Mouse (Mus musculus) kidney, postnatal 10 days (tissue): ENCODE data around the gene Frmd4b.

Experiments
- DNase-seq: peaks from one replicate; pipeline ENCODE4 v3.0.0; 2021; ENCODE audit warnings: mixed read lengths

Gene Frmd4b

GRCm38 (mm10) chr6:97308562-97308961, 308.8 kb downstream of the Frmd4b start:
- DNase-seq: no peak

DNA sequence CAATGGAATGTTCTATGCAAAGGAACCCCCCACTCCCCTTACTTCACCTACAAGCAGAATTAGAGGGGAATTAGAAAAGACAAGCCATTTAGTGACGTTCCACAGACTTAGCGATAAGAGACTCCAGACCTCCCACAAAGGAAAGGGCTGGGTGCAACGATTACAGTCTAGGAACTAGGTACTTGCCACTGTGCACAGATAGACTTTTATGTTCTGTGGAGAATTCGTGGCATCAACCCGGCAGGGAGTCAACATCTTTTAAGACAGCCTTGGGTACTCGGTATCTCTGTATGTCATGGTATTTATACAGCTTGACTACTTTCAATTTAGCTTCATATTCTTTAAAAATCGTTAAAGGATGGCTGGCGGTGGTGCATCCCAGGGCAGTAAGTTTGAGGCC, 310.1 kb downstream of the Frmd4b start:
- DNase-seq: no peak

DNA sequence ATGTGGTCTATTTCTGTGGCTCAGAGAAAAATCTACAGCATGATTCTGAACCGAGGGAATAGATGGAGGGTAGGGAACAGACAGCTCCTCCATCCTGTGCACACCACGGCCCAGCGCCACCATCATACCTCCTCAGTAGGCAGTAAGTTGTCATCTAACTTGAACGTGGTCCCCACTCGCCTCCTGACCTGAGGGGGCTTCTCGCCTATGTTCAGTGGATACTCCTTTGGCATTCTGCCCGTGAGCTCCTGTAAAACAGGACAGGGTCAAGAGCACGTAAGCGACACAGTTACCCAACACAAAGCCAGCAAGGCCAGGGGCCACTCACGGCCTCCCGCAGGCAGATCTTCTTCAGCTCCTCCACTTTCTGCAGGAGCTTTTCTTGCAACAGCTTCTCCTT, 311.0 kb downstream of the Frmd4b start:
- no peak for DNase-seq

GRCm38 (mm10) chr6:97305491-97305890, 311.9 kb downstream of the Frmd4b start:
- no peak for DNase-seq

DNA sequence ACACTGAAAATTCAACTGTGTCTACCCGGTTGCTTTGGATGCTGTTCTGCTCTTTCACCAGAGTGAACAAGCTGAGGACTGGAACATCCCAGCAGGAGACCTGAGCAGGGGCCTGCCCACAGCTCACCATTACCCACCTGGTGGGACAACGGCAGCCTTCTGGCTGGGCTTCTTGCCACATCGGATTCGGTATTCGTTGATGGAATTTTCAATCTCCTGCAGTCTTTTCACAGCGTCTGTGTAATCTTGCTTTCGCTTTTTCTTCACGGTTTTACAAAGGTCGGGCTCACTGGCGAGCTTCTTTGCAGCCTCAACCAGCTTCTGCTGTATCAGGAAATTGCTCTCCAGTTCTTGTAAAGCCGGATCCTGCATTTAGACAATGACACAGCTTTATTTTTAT, 312.3 kb downstream of the Frmd4b start:
- no peak for DNase-seq

- no peak for DNase-seq
Measured at GRCm38 (mm10) chr6:97303277-97304109, 313.8 kb downstream of the Frmd4b start.

DNA sequence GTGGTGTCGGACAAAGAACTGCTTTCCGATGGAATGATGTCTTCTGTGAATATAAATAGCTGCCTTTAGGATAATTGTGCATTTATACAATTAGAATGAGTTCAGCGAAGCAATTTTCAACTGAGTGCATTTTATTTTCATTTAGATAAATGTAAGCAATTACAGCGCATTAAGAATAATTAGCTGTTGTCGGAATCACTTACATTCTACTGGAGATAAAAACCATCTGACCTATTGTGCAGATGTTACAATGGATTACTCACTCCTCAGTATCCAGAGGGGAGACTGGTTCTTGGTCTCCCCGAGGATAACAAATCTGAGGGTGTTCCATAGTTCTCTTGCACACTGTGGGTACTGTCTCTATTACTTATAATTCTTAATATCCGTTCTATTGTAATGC, 315.0 kb downstream of the Frmd4b start:
- DNase-seq: no peak

- no peak for DNase-seq
Measured at GRCm38 (mm10) chr6:97300659-97301058, 316.7 kb downstream of the Frmd4b start.

DNA sequence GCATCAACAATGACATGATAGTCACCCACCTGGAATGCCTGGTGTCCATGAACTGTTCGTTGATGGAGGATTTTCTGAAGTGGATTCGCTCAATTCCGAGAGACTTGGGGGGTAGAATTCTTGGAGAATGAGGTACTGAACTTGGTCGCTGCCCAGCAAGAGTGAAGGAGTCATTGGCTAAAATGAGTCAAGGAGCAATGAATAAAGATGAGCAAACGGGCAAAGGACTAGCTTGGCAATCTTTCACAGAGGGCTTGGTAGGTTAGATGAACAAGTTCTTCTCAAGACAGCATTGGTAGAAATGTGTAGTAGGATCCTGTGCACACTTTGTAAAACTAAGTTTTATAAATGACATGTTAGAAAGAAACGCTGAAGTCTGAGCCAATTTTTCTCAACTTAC, 317.2 kb downstream of the Frmd4b start:
- no peak for DNase-seq

DNA sequence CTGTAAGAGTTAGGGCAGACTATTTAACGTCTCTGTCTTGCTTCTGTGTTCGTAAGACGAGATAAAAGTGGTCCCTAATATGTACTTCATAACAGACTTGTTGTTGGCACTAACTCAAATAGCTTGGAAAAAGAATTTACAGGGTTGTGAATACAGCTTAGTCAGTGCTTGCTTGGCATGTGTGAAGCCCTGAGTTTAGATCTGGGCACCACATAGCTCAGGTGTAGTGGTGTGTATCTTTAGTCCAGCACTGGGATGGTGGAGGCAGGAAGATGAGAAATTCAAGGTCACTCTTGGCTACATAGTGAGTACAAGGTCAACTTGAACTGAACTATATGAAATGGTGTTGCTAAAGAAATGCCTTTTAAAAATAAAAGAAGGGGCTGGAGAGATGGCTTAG, 320.2 kb downstream of the Frmd4b start:
- no peak for DNase-seq

DNA sequence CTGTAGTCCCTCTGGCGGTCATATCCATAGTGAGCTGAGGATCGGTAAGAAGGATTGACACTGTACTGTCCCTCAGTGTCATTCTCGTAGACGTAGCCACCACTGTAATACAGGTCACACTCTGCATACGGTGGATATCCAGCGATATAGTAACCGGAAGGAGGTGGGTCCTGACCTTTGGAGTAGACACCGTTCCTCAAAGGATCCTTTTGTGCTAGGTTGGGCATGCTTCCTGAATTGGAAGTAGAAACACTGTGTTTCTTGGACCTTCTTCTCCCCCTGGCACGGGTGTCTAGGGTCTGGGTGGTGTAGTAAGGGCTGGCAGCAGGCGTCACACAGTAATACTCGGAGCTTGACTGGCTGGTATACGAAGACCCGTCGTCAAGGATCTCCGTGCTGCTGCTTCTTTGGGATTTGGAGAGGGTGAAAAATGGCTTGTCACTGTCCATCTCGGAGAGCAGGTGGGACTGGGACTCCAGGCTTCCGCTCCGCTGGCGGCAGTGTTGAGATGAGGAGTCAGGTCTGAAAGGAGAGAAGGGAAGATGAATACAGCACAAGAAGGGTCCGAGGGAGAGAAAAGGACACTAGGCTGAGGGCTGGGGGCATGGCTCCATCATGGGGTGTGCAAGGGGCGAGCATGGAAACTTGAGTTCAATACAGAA, 321.3 kb downstream of the Frmd4b start:
- DNase-seq: no peak

DNA sequence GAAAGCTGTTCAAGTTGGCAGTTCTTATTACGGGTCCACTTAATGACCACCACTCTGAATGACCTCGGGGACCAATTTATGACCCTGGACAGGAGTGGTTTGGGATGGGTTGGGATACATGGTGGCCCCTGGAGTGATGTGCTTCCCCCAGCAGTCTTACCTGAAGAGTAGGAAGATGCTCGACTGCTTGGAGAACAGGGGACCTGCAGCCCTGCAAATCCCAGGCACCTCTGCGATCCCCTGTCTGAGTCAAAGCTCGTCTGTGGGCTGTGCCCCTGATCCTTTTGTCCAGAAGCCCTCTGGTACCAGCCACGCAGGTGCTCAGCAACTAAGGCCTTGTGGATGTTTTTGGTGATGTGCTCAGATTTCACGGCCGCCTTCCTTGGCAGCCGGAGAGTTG, 321.9 kb downstream of the Frmd4b start:
- DNase-seq: no peak

GRCm38 (mm10) chr6:97293667-97294569, 323.4 kb downstream of the Frmd4b start:
- DNase-seq: no peak

DNA sequence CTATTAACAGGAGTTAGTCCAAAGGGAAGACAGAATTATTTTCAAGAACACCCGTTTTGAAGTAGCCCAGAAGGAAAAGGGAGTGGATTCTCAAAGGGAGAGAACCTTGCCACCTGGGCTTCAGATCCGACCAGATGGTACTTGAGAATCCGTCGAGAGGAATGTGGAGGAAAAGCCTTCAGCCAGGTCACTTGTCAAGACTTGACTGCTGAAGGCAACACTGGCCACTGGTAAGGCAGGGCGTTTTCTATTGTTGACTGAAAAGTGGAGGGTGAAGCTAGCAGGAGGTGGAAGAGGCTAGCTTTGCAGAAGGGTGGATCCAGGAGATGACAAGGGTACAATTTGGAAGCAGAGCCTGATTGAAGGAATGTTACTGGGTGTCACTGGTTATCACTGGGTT, 324.4 kb downstream of the Frmd4b start:
- DNase-seq: no peak

DNA sequence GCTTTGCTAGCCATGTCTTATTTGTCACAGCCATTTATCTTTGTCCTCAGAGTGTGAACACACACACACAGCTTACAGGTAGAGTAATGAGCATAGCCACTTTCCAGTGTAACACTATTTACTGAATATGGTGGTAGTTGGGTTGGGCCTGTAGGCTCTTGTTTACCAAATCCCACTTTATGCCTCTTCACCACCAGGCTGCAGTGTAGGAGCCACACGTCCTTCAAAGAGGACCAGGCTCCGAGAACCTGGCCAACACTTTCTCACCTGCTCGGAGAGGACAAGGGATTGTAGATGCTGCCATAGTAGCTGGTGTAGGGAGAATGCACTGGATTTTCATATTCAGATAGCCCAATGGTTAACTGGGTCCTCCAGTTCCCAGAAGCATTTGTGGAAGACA, 325.2 kb downstream of the Frmd4b start:
- DNase-seq: no peak

GRCm38 (mm10) chr6:97291159-97291908, 326.0 kb downstream of the Frmd4b start:
- DNase-seq: no peak

DNA sequence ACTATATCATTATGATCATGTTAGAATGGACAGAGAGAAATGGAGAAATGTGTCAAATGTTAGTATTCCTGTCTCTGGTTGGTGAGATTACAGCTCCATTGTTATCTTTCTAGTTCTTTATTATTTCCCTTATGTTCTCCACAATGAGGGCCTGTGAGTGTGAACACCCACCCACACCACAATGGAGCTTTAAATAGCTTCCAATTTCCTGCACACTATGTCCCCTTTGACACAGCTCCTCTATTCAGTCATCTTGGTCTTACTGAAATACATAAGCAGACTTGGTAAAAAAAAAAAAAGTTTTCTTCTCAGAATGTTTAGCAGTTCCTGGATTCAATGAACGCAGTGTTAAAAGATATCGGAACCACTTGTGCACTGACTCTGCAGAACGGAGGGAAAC, 326.7 kb downstream of the Frmd4b start:
- DNase-seq: no peak

- DNase-seq: no peak
Measured at GRCm38 (mm10) chr6:97289838-97290237, 327.5 kb downstream of the Frmd4b start.

GRCm38 (mm10) chr6:97289316-97289820, 328.0 kb downstream of the Frmd4b start:
- no peak for DNase-seq

DNA sequence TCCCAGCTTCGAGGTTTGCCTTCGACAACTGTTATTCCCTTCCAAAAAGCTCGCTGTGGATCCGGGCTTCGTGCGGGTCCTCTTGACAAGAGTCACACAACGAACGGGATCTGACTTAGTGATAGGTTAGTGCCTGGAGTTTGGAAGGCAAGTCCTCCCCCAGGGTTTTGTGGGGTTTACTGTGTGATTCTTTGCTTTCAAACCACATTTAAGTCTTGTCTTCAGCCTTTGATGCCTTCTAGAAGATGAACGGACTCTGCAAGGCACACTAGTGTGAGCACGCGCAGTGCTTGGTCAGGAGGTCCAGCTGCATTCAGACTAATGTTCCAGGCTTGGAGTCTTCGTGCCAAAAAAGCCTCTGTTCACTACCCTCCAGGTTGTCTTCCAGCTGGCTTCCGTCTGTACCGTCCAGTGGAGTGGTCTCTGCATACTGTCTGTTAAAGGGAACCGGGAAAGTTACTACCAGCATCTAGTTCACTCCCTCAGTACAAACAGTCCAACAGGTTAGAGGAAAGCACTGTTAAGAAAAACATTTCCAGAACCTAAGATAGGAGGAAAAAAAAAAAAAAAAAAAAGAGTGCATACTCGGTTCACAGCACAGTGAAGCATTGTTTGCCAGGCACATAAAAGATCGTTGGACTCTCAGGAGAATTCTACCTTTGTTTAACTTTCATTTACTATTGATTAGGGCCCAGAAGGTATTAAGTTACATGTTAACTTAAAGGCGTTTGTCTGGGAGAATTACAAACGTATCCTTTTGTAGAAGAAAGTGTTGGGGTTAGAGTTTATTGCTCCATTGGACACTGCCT, 329.1 kb downstream of the Frmd4b start:
- no peak for DNase-seq

- DNase-seq: no peak
Measured at GRCm38 (mm10) chr6:97286332-97286731, 331.0 kb downstream of the Frmd4b start.

DNA sequence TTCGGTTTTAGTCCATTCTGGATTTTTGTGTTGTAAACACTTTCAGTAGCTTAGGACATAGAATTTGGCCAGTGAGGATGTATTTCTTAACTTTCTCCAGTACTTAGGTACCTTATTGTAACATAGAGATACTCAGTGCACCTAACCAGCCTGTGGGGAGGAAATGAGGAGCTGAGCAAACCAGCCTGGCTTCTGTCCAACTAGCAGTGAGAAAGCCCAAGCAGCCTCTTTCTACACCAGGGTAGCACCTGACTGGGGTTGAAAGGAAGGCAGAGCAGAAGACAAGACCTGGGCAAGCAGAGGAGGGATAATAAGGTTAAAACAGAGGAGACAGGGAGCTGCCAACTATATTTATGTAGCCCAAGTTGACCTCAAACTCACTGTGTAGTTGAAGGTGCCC, 333.7 kb downstream of the Frmd4b start:
- DNase-seq: no peak
